In genomic region chr1:171845035-171845754, GRCm38 (mm10) we compare ENCODE assay signal across 12 mouse cellular contexts. TPM values are rescaled to one million over a fixed set of nuclear protein-coding genes. Genes with fewer than 3 reads are reported as not detected.
DNase-seq lines count a peak whose midpoint lies in the region; TF ChIP-seq lines count a peak whose summit lies in the region.
"Had no signal": no experiment of that assay in that cellular context is flagged by ENCODE, and none has a peak within 500 bp of the region (broad histone marks: within the 10 kb centered on the region; RNA-seq: fewer than 3 reads in every experiment).

No protein-coding gene starts in this region.

- 13% methylated on average over 5 of the region's 5 CpGs for WGBS in thymus, adult 2 months
- WGBS in hindbrain, embryonic 10.5 days: 77% methylated on average over 5 of the region's 5 CpGs

- TF ChIP-seq CTCF in MEL (IDR thresholded peaks at IDR 0.05 in 2 of 3, conservative IDR thresholded peaks at IDR 0.05 in 1 of 3; ENCODE audit: control insufficient read depth in 1 of 3, insufficient read depth in 1 of 3, low read depth in 2 of 3, low read length in 3 of 3, poor library complexity in 1 of 3, severe bottlenecking in 1 of 3): no peak
- no peak for TF ChIP-seq CTCF in thymus, adult 2 months (IDR thresholded peaks at IDR 0.05; ENCODE audit: borderline replicate concordance, control insufficient read depth, extremely low read depth, insufficient read depth, low read length, poor library complexity)

- no peaks in the 10 kb centered on the region for H3K27me3 ChIP-seq in MEL (ENCODE audit: control insufficient read depth in 1 of 2, insufficient read depth in 2 of 2, low read length in 2 of 2)
- no peaks in the 10 kb centered on the region for H3K27me3 ChIP-seq in thymus, adult 2 months (ENCODE audit: control insufficient read depth, insufficient read depth, low read length)
- no peaks in the 10 kb centered on the region for H3K27me3 ChIP-seq in hindbrain, embryonic 10.5 days (ENCODE audit: insufficient read depth, poor library complexity, severe bottlenecking)
- H3K27me3 ChIP-seq: forebrain, embryonic 13.5 days; heart, embryonic 12.5 days; lung, embryonic 15.5 days had no signal

- H3K9me3 ChIP-seq in MEL (replicated peaks; ENCODE audit: insufficient read depth, low read length): no peaks in the 10 kb centered on the region
- no peaks in the 10 kb centered on the region for H3K9me3 ChIP-seq in hindbrain, embryonic 10.5 days
- H3K9me3 ChIP-seq: forebrain, embryonic 13.5 days; heart, embryonic 12.5 days; lung, embryonic 15.5 days had no signal

- DNase-seq in MEL (ENCODE audit: low read depth, low spot score): peak; percentile 94
- peak; percentile 64 for DNase-seq in lung, postnatal 36 days
- DNase-seq in thymus, adult 2 months: peak; percentile 66
- DNase-seq in testis, postnatal 14 days (ENCODE audit: low spot score): no peak
- no peak for DNase-seq in gastrocnemius, postnatal 4 days (ENCODE audit: low spot score in 2 of 2)
- no peak for DNase-seq in hindbrain, embryonic 10.5 days (ENCODE audit: low spot score)
- DNase-seq: layer of hippocampus, postnatal 36 days had no signal

- peak overlapping the region; percentile 50; the same call in 1 of the 2 replicates for H3K9ac ChIP-seq in MEL (ENCODE audit: control insufficient read depth, low read depth, low read length, poor library complexity, severe bottlenecking)
- H3K9ac ChIP-seq: forebrain, embryonic 13.5 days; heart, embryonic 12.5 days; lung, embryonic 15.5 days had no signal

- H3K79me2 ChIP-seq in MEL (ENCODE audit: control insufficient read depth, insufficient read depth, low read length, poor library complexity): 0 out of 2 replicates have a peak, but pooled peaks cover 5% of the 10 kb centered on the region

- no peak for TF ChIP-seq POLR2A in MEL (IDR thresholded peaks at IDR 0.05; ENCODE audit: control insufficient read depth in 1 of 2, insufficient read depth in 1 of 2, low read depth in 1 of 2, low read length in 2 of 2, poor library complexity in 1 of 2)
- no peak for TF ChIP-seq POLR2A in thymus, adult 2 months (IDR thresholded peaks at IDR 0.05; ENCODE audit: control insufficient read depth, extremely low read depth, insufficient read depth, low read length, poor library complexity)

- H3K4me3 ChIP-seq in MEL (ENCODE audit: control insufficient read depth in 1 of 2, insufficient read depth in 1 of 2, low read depth in 2 of 2, low read length in 2 of 2): peak overlapping the region in 1 of 2 experiments; percentile 28; a peak in 1 of 4 replicates
- H3K4me3 ChIP-seq in brown adipose tissue, adult 24 weeks (ENCODE audit: insufficient read depth, low read depth, low read length): no peak overlapping the region
- H3K4me3 ChIP-seq in thymus, adult 2 months (ENCODE audit: control insufficient read depth, insufficient read depth, low read length): no peak overlapping the region
- no peak overlapping the region for H3K4me3 ChIP-seq in hindbrain, embryonic 10.5 days
- H3K4me3 ChIP-seq: forebrain, embryonic 13.5 days; heart, embryonic 12.5 days; lung, embryonic 15.5 days had no signal

- H3K4me1 ChIP-seq in MEL (ENCODE audit: control insufficient read depth in 1 of 2, insufficient read depth in 2 of 2, low read length in 2 of 2): peaks cover 38 to 55% of the 10 kb centered on the region in 2 experiments
- no peaks in the 10 kb centered on the region for H3K4me1 ChIP-seq in brown adipose tissue, adult 24 weeks (ENCODE audit: control insufficient read depth, insufficient read depth, insufficient read length, low read length)
- H3K4me1 ChIP-seq in thymus, adult 2 months (replicated peaks; ENCODE audit: control insufficient read depth, insufficient read depth, low read length): peaks cover 5% of the 10 kb centered on the region
- no peaks in the 10 kb centered on the region for H3K4me1 ChIP-seq in hindbrain, embryonic 10.5 days (replicated peaks)
- H3K4me1 ChIP-seq: forebrain, embryonic 13.5 days; heart, embryonic 12.5 days; lung, embryonic 15.5 days had no signal

- TF ChIP-seq RAD21 in MEL (IDR thresholded peaks at IDR 0.05; ENCODE audit: low read depth, low read length): no peak

- peak; percentile 92 to 94 for TF ChIP-seq EP300 in MEL (IDR thresholded peaks at IDR 0.05; ENCODE audit: low read depth in 1 of 2, low read length in 2 of 2)

- H3K36me3 ChIP-seq in MEL (ENCODE audit: control insufficient read depth in 1 of 2, insufficient read depth in 2 of 2, low read length in 2 of 2): peaks cover 0 to 66% of the 10 kb centered on the region in 2 experiments; a peak in 2 of 4 replicates
- H3K36me3 ChIP-seq in thymus, adult 2 months (ENCODE audit: control insufficient read depth, insufficient read depth, low read length): peaks cover 7% of the 10 kb centered on the region; the same call in 1 of the 2 replicates
- H3K36me3 ChIP-seq in hindbrain, embryonic 10.5 days: no peaks in the 10 kb centered on the region
- H3K36me3 ChIP-seq: heart, embryonic 12.5 days; lung, embryonic 15.5 days had no signal

- H3K27ac ChIP-seq in MEL (ENCODE audit: control insufficient read depth, low read depth, low read length): peak overlapping the region; percentile 94
- peak overlapping the region; percentile 60 for H3K27ac ChIP-seq in brown adipose tissue, adult 24 weeks (replicated peaks; ENCODE audit: low read depth, low read length)
- peak overlapping the region; percentile 70 for H3K27ac ChIP-seq in thymus, adult 2 months (ENCODE audit: control insufficient read depth, insufficient read depth, low read length)
- no peak overlapping the region for H3K27ac ChIP-seq in hindbrain, embryonic 10.5 days
- H3K27ac ChIP-seq: forebrain, embryonic 13.5 days; lung, embryonic 15.5 days had no signal

TF ChIP-seq in MEL, 35 proteins besides CTCF, POLR2A, EP300 and RAD21 (continues in another document):
- TF ChIP-seq GABPA (IDR thresholded peaks at IDR 0.05; ENCODE audit: low read depth, low read length) (no peak), JUND (IDR thresholded peaks at IDR 0.05; ENCODE audit: low read depth, low read length) (peak; percentile 71; the same call in 1 of the 2 replicates), GATA1 (IDR thresholded peaks at IDR 0.05; ENCODE audit: low read depth, low read length) (peak; percentile 94), MAX (IDR thresholded peaks at IDR 0.05; ENCODE audit: low read length) (0 out of 2 replicates have a peak, but pooled peaks have one; percentile 42), MYC (IDR thresholded peaks at IDR 0.05; ENCODE audit: low read depth, low read length) (peak; percentile 63; the same call in 1 of the 2 replicates), MYB (IDR thresholded peaks at IDR 0.05; ENCODE audit: low read depth, low read length) (peak; percentile 39; the same call in 1 of the 2 replicates), HCFC1 (IDR thresholded peaks at IDR 0.05; ENCODE audit: low read depth, low read length) (no peak), TBP (IDR thresholded peaks at IDR 0.05; ENCODE audit: low read depth, low read length) (0 out of 2 replicates have a peak, but pooled peaks have one; percentile 6), MAFK (IDR thresholded peaks at IDR 0.05; ENCODE audit: borderline replicate concordance, low read depth, low read length) (peak; percentile 65; the same call in 1 of the 2 replicates), ELF1 (IDR thresholded peaks at IDR 0.05; ENCODE audit: low read depth, low read length) (peak; percentile 42; the same call in 1 of the 2 replicates), TAL1 (IDR thresholded peaks at IDR 0.05; ENCODE audit: low read length) (peak; percentile 93), NELFE (IDR thresholded peaks at IDR 0.05; ENCODE audit: low read depth, low read length) (no peak), MAZ (IDR thresholded peaks at IDR 0.05; ENCODE audit: low read depth, low read length) (peak; percentile 23; the same call in 1 of the 2 replicates), USF1 (IDR thresholded peaks at IDR 0.05; ENCODE audit: low read depth, low read length) (peak; percentile 89), MXI1 (IDR thresholded peaks at IDR 0.05; ENCODE audit: low read depth, low read length) (no peak), ZKSCAN1 (IDR thresholded peaks at IDR 0.05; ENCODE audit: low read depth, low read length) (no peak), USF2 (IDR thresholded peaks at IDR 0.05; ENCODE audit: borderline replicate concordance in 1 of 2, insufficient read depth in 1 of 2, low read depth in 1 of 2, low read length in 2 of 2) (peak in 1 of 2 experiments; percentile 62; a peak in 2 of 4 replicates), BHLHE40 (IDR thresholded peaks at IDR 0.05; ENCODE audit: borderline replicate concordance, low read depth, low read length) (0 out of 2 replicates have a peak, but pooled peaks have one; percentile 5), ETS1 (IDR thresholded peaks at IDR 0.05; ENCODE audit: low read depth, low read length) (peak; percentile 94), SIN3A (IDR thresholded peaks at IDR 0.05; ENCODE audit: low read length) (peak; percentile 66; the same call in 1 of the 2 replicates), MEF2A (IDR thresholded peaks at IDR 0.05; ENCODE audit: extremely low read depth, insufficient replicate concordance, low read depth, low read length, poor library complexity, severe bottlenecking) (0 out of 2 replicates have a peak, but pooled peaks have one; percentile 14), TCF12 (IDR thresholded peaks at IDR 0.05; ENCODE audit: low read depth, low read length) (peak; percentile 90), NRF1 (IDR thresholded peaks at IDR 0.05; ENCODE audit: insufficient read depth, low read depth, low read length, poor library complexity, severe bottlenecking) (no peak)

RNA-seq across cellular contexts. Expression of gene Cd84, which starts 5.7 kb away (rescaled TPM):
- 6.8 and 7.7 TPM in 2 replicates for total RNA-seq in MEL (2012; rRNA removed)
- polyA plus RNA-seq in MEL (2012; ENCODE audit: insufficient read depth in 1 of 2, insufficient read length in 2 of 2, low read depth in 1 of 2, low replicate concordance in 2 of 2, missing spikeins in 1 of 2): 10 to 100 TPM in 1 of 2 experiments, not detected in 1; 10.4 TPM
- polyA plus RNA-seq in brown adipose tissue, adult 24 weeks (2012; ENCODE audit: insufficient read depth, insufficient read length, missing spikeins): 4.0 and 4.7 TPM in 2 replicates
- 22.3 and 27.8 TPM in 2 replicates for polyA plus RNA-seq in thymus, adult 2 months (2012; rRNA removed)
- total RNA-seq in gastrocnemius, postnatal 4 days (2021): 1 to 10 TPM; 3.3 to 3.4 TPM
- 0.50 and 0.56 TPM in 2 replicates for polyA plus RNA-seq in hindbrain, embryonic 10.5 days (2016; fragmentation: Nextera tagmentation; extraction: Ambion mirVana)

RNA-seq across cellular contexts. Expression of gene Gm10521, which starts 50.3 kb away (rescaled TPM):
- 0.04 and 0.10 TPM in 2 replicates for total RNA-seq in MEL (2012; rRNA removed)
- polyA plus RNA-seq in MEL (2012; ENCODE audit: insufficient read depth in 1 of 2, insufficient read length in 2 of 2, low read depth in 1 of 2, low replicate concordance in 2 of 2, missing spikeins in 1 of 2): under 1 TPM in 1 of 2 experiments, not detected in 1; 0.39 TPM
- polyA plus RNA-seq in brown adipose tissue, adult 24 weeks (2012; ENCODE audit: insufficient read depth, insufficient read length, missing spikeins): 0.40 TPM in 1 of 2 replicates, not detected in the other
- polyA plus RNA-seq in thymus, adult 2 months (2012; rRNA removed): 9.5 and 11.6 TPM in 2 replicates
- total RNA-seq in gastrocnemius, postnatal 4 days (2021): under 1 TPM; 0.16 to 0.20 TPM
- polyA plus RNA-seq in hindbrain, embryonic 10.5 days (2016; fragmentation: Nextera tagmentation; extraction: Ambion mirVana): not detected in 2 replicates
- total RNA-seq: layer of hippocampus, postnatal 36 days had no signal
- polyA plus RNA-seq: forebrain, embryonic 13.5 days; heart, embryonic 12.5 days; intestine, postnatal 0 days; lung, embryonic 15.5 days had no signal

Comparison
In these comparisons a context has a peak if more than half of its experiments do, and no peak if none do; other contexts are left out.
1. DNase-seq: peak in MEL (single experiment), lung, postnatal 36 days (single experiment) and thymus, adult 2 months (single experiment); none in testis, postnatal 14 days (single experiment), gastrocnemius, postnatal 4 days (0 of 2) and hindbrain, embryonic 10.5 days (single experiment).